Mouse (Mus musculus) liver, embryonic 11.5 days (tissue): Measurements from ENCODE around the gene Comp. TPM values are rescaled to one million over a fixed set of nuclear protein-coding genes. Genes with fewer than 3 reads are reported as not detected.

Experiments
- ATAC-seq: fragments of 200-750 bp; cut with Nextera tagmentation; replicated peaks from 2 replicates; pipeline ENCODE4 v1.8.0; 2017; ENCODE audit warnings: moderate number of reproducible peaks, mild to moderate bottlenecking, moderate TSS enrichment, moderate library complexity; ENCODE audit not compliant: low FRiP score
- DNase-seq: peaks from one replicate; pipeline ENCODE4 v3.0.0-alpha.2; 2017; ENCODE audit warnings: low spot score
- H3K27ac ChIP-seq: fragments of 300-500 bp; sonication (generic); 2 replicates; pipeline ENCODE4 v1.5.1; 2014; ENCODE audit warnings: mild to moderate bottlenecking, low read depth, low read length, control low read depth
- H3K27me3 ChIP-seq: fragments of 300-500 bp; sonication (generic); replicated peaks from 2 replicates; pipeline ENCODE4 v1.6.1; 2014; ENCODE audit warnings: low read length, mixed read lengths; ENCODE audit not compliant: control insufficient read depth, insufficient read depth
- H3K36me3 ChIP-seq: fragments of 300-500 bp; sonication (generic); 2 replicates; pipeline ENCODE4 v1.6.1; 2014; ENCODE audit warnings: mild to moderate bottlenecking, low read length, moderate library complexity, mixed read lengths; ENCODE audit not compliant: control insufficient read depth, insufficient read depth
- H3K4me1 ChIP-seq: fragments of 300-500 bp; sonication (generic); replicated peaks from 2 replicates; pipeline ENCODE4 v1.6.1; 2014; ENCODE audit warnings: low read length, mixed read lengths; ENCODE audit not compliant: control insufficient read depth, insufficient read depth
- H3K4me2 ChIP-seq: fragments of 300-500 bp; sonication (generic); 2 replicates; pipeline ENCODE4 v1.6.1; 2014; ENCODE audit warnings: mild to moderate bottlenecking, control low read depth, moderate library complexity
- H3K4me3 ChIP-seq: fragments of 300-500 bp; sonication (generic); 2 replicates; pipeline ENCODE4 v1.5.1; 2014; ENCODE audit warnings: low read depth, low read length, control low read depth
- H3K9ac ChIP-seq: fragments of 300-500 bp; sonication (generic); 2 replicates; pipeline ENCODE4 v1.6.1; 2014; ENCODE audit warnings: low read depth, low read length, control low read depth
- H3K9me3 ChIP-seq: fragments of 300-500 bp; sonication (generic); 2 replicates; pipeline ENCODE4 v1.6.1; 2016; ENCODE audit warnings: low read length, inconsistent platforms, mixed read lengths; ENCODE audit not compliant: control insufficient read depth
- WGBS: fragments of 180-500 bp; shearing (Covaris S2); extraction: QIAGEN DNeasy Blood & Tissue Kit; methylation state at CpG from one replicate; pipeline ENCODE4 v1.1.7; 2014; 5-methylcytosine and 5-hydroxymethylcytosine counted together
- polyA plus RNA-seq: library from polyadenylated mRNA; unstranded; fragments of >200 nt; fragmentation: Nextera tagmentation; extraction: Ambion mirVana; gene quantifications from 2 replicates; pipeline ENCODE4 v1.2.1, GENCODE M21; 2014

Gene Comp
- 0.43 and 0.48 TPM in 2 replicates for polyA plus RNA-seq

GRCm38 (mm10) chr8:70373397-70374317 lies at the start of gene Comp:
Gene Comp (plus strand): TSS chr8:70373558.
- peaks cover 74% of the 10 kb centered on the region for H3K27me3 ChIP-seq
- no peak for ATAC-seq
- H3K4me1 ChIP-seq, result peaks cover 32% of the 10 kb centered on the region
- 5% methylated on average over 47 of the region's 47 CpGs for WGBS
- no peaks in the 10 kb centered on the region for H3K36me3 ChIP-seq
- no peak within 1 kb of the TSS for H3K27ac ChIP-seq
- peak within 1 kb of the TSS; percentile 72 for H3K4me2 ChIP-seq
- H3K4me3 ChIP-seq, result peak within 1 kb of the TSS; percentile 47
- H3K9ac ChIP-seq, result no peak within 1 kb of the TSS
- H3K9me3 ChIP-seq, result no peaks in the 10 kb centered on the region
- DNase-seq, result no peak

GRCm38 (mm10) chr8:70323716-70324115 lies 49.6 kb upstream of the Comp start:
- Histone ChIP-seq H3K4me3 (no peak overlapping the region), H3K9me3 (no peaks in the 10 kb centered on the region; the same call in 1 of the 2 replicates), H3K9ac (no peak overlapping the region), H3K36me3 (no peaks in the 10 kb centered on the region; the same call in 1 of the 2 replicates), H3K27ac (no peak overlapping the region), H3K27me3 (no peaks in the 10 kb centered on the region), H3K4me2 (no peak overlapping the region), H3K4me1 (peaks cover 8% of the 10 kb centered on the region)
- DNase-seq, result no peak
- no peak for ATAC-seq
- 88% methylated on average over 3 of the region's 3 CpGs for WGBS

GRCm38 (mm10) chr8:70327512-70327911 lies 45.8 kb upstream of the Comp start:
- H3K4me3 ChIP-seq, result no peak overlapping the region
- H3K9me3 ChIP-seq, result no peaks in the 10 kb centered on the region; the same call in 1 of the 2 replicates
- no peak for DNase-seq
- H3K27ac ChIP-seq, result peak overlapping the region; percentile 86
- no peak overlapping the region for H3K9ac ChIP-seq
- WGBS, result 74% methylated on average over 6 of the region's 6 CpGs
- H3K36me3 ChIP-seq, result peaks cover 16% of the 10 kb centered on the region
- peaks cover 34% of the 10 kb centered on the region for H3K4me1 ChIP-seq
- peak; percentile 39 for ATAC-seq
- no peaks in the 10 kb centered on the region; the same call in 1 of the 2 replicates for H3K27me3 ChIP-seq
- H3K4me2 ChIP-seq, result no peak overlapping the region

- Histone ChIP-seq H3K9ac (peak within 1 kb of the TSS; percentile 34; the same call in 1 of the 2 replicates), H3K36me3 (peaks cover 33% of the 10 kb centered on the region), H3K27me3 (no peaks in the 10 kb centered on the region; the same call in 1 of the 2 replicates), H3K4me1 (peaks cover 34% of the 10 kb centered on the region), H3K27ac (peak within 1 kb of the TSS; percentile 86), H3K4me3 (peak within 1 kb of the TSS; percentile 26), H3K4me2 (peak within 1 kb of the TSS; percentile 53), H3K9me3 (no peaks in the 10 kb centered on the region; the same call in 1 of the 2 replicates)
- ATAC-seq (peak; percentile 23; the same call in 1 of the 2 replicates), DNase-seq (no peak)
- whole genome bisulfite sequencing, result 37% methylated on average over 14 of the region's 14 CpGs
Observed at GRCm38 (mm10) chr8:70329124-70329834, 44.1 kb upstream of the Comp start, which contains the start of gene Gdf1. Gene Gdf1 (plus strand): TSS chr8:70329817.

- Histone ChIP-seq H3K4me1 (peaks cover 34% of the 10 kb centered on the region), H3K9ac (peak overlapping the region; percentile 34; the same call in 1 of the 2 replicates), H3K36me3 (peaks cover 41% of the 10 kb centered on the region), H3K27me3 (no peaks in the 10 kb centered on the region; the same call in 1 of the 2 replicates), H3K9me3 (no peaks in the 10 kb centered on the region; the same call in 1 of the 2 replicates), H3K4me3 (peak overlapping the region; percentile 26), H3K27ac (no peak overlapping the region; the same call in 1 of the 2 replicates), H3K4me2 (peak overlapping the region; percentile 53)
- ATAC-seq (0 out of 2 replicates have a peak, but pooled peaks have one; percentile 6), DNase-seq (peak; percentile 70)
- WGBS, result 16% methylated on average over 45 of the region's 45 CpGs
Observed at GRCm38 (mm10) chr8:70329835-70330740, 43.3 kb upstream of the Comp start.

GRCm38 (mm10) chr8:70330741-70331364 lies 42.5 kb upstream of the Comp start:
- peaks cover 34% of the 10 kb centered on the region for H3K4me1 ChIP-seq
- H3K27ac ChIP-seq, result no peak overlapping the region; the same call in 1 of the 2 replicates

GRCm38 (mm10) chr8:70331526-70331925 lies 41.8 kb upstream of the Comp start:
- Histone ChIP-seq H3K4me2 (no peak overlapping the region), H3K4me1 (peaks cover 34% of the 10 kb centered on the region), H3K4me3 (no peak overlapping the region), H3K27ac (no peak overlapping the region), H3K9me3 (no peaks in the 10 kb centered on the region; the same call in 1 of the 2 replicates), H3K36me3 (peaks cover 51% of the 10 kb centered on the region), H3K9ac (no peak overlapping the region), H3K27me3 (no peaks in the 10 kb centered on the region; the same call in 1 of the 2 replicates)
- ATAC-seq (no peak), DNase-seq (no peak)
- WGBS, result 80% methylated on average over 19 of the region's 19 CpGs

More at GRCm38 (mm10) chr8:70330741-70331364, 42.5 kb upstream of the Comp start:
- ATAC-seq (peak; percentile 61), DNase-seq (peak; percentile 74)
- Histone ChIP-seq H3K9ac (no peak overlapping the region), H3K9me3 (no peaks in the 10 kb centered on the region; the same call in 1 of the 2 replicates), H3K4me2 (peak overlapping the region; percentile 53), H3K27me3 (no peaks in the 10 kb centered on the region; the same call in 1 of the 2 replicates), H3K4me3 (peak overlapping the region; percentile 26), H3K36me3 (peaks cover 49% of the 10 kb centered on the region)
- WGBS, result 45% methylated on average over 53 of the region's 53 CpGs
